Mouse (Mus musculus) liver, embryonic 14.5 days (tissue): ENCODE measurements around the gene Pknox1.

ENCODE experiments used
- CTCF ChIP-seq: IDR thresholded peaks from 2 replicates; pipeline ENCODE4 v1.5.1; 2016; ENCODE audit warnings: antibody characterized with exemption, low read depth, control low read depth
- EP300 ChIP-seq: IDR thresholded peaks from 2 replicates; pipeline ENCODE4 v1.6.1; 2016; ENCODE audit warnings: antibody characterized with exemption, low read depth

DNA sequence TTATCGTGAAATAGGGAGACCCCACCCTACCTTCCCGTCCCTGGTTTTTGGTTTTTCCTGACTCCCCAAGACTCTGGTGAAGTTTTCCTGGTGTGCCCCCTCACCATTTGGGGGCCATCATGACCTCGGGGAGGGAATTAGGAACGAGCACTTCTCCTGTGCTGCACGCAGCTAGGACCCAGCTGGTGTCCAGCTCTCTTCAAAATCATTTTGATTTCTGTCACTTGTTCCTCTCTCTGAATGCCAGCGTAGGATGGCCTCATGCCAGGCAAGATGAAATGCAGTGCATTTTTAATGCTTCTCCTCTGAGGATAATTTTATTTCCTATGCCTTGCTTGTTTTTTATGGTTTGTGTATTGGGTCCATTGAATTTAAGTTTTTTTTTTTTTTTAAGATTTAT lies 42.6 kb upstream of the Pknox1 start:
- TF ChIP-seq CTCF (no peak), EP300 (no peak)
